Mouse (Mus musculus) hindbrain, postnatal 0 days (tissue): ENCODE results near the gene Aph1a. TPM values are rescaled to one million over a fixed set of nuclear protein-coding genes. Genes with fewer than 3 reads are reported as not detected.
"Not testable (repeated sequence)": the region's sequence is repeated elsewhere in the genome, so short reads cannot be mapped to it uniquely, and the experiment has no call there.

Source experiments
- ATAC-seq: fragments of 200-750 bp; cut with Nextera tagmentation; 2 replicates; pipeline ENCODE4 v1.8.0; 2017; ENCODE audit warnings: mild to moderate bottlenecking, moderate TSS enrichment, moderate library complexity
- DNase-seq: peaks from one replicate; pipeline ENCODE4 v3.0.0-alpha.2; 2015; ENCODE audit warnings: low spot score
- H3K27ac ChIP-seq: fragments of 300-500 bp; sonication (generic); 2 replicates; pipeline ENCODE4 v1.5.1; 2014; ENCODE audit warnings: mild to moderate bottlenecking
- H3K27me3 ChIP-seq: fragments of 300-500 bp; sonication (generic); 2 replicates; pipeline ENCODE4 v1.6.1; 2014; ENCODE audit warnings: low read length, mixed read lengths; ENCODE audit not compliant: insufficient read depth
- H3K36me3 ChIP-seq: fragments of 300-500 bp; sonication (generic); 2 replicates; pipeline ENCODE4 v1.6.1; 2014; ENCODE audit warnings: low read length, mixed read lengths; ENCODE audit not compliant: insufficient read depth
- H3K4me1 ChIP-seq: fragments of 300-500 bp; sonication (generic); 2 replicates; pipeline ENCODE4 v1.6.1; 2014; ENCODE audit warnings: antibody characterized with exemption, low read length, mixed read lengths; ENCODE audit not compliant: insufficient read depth
- H3K4me2 ChIP-seq: fragments of 300-500 bp; sonication (generic); 2 replicates; pipeline ENCODE4 v1.6.1; 2014; ENCODE audit warnings: low read depth, mild to moderate bottlenecking, low read length, moderate library complexity, mixed read lengths
- H3K4me3 ChIP-seq: fragments of 300-500 bp; sonication (generic); 2 replicates; pipeline ENCODE4 v1.5.1; 2014; ENCODE audit warnings: low read length
- H3K9ac ChIP-seq: fragments of 300-500 bp; sonication (generic); replicated peaks from 2 replicates; pipeline ENCODE4 v1.6.1; 2014; ENCODE audit warnings: mild to moderate bottlenecking, low read length, moderate library complexity, mixed read lengths
- H3K9me3 ChIP-seq: fragments of 300-500 bp; sonication (generic); 2 replicates; pipeline ENCODE4 v1.6.1; 2016; ENCODE audit warnings: low read length, mixed read lengths
- CTCF ChIP-seq: IDR thresholded peaks from 2 replicates; pipeline ENCODE4 v1.5.1; 2016; ENCODE audit warnings: antibody characterized with exemption, control low read depth, low read depth
- WGBS: fragments of 180-500 bp; shearing (Covaris S2); extraction: QIAGEN DNeasy Blood & Tissue Kit; methylation state at CpG from one replicate; pipeline ENCODE4 v1.1.7; 2014; 5-methylcytosine and 5-hydroxymethylcytosine counted together
- polyA plus RNA-seq: library from polyadenylated mRNA; unstranded; fragments of >200 nt; fragmentation: Nextera tagmentation; extraction: Ambion mirVana; gene quantifications from 2 replicates; pipeline ENCODE4 v1.2.1, GENCODE M21; 2015
- total RNA-seq: library from RNA; depleted of rRNA; stranded (reverse); fragments of >200 nt; gene quantifications from 2 replicates; pipeline ENCODE4 v1.2.3, GENCODE M21; 2014

The Aph1a gene
- total and polyA plus RNA-seq, 2 experiments from 2014 or later = 41.1 to 99.4 TPM

- no peaks in the 10 kb centered on the region for H3K9me3 ChIP-seq
- H3K4me1 ChIP-seq = peaks cover 8% of the 10 kb centered on the region; the same call in 1 of the 2 replicates
- peak overlapping the region; percentile 67 for H3K4me3 ChIP-seq
- 24% methylated on average over 7 of the region's 7 CpGs for WGBS
- no peaks in the 10 kb centered on the region for H3K27me3 ChIP-seq
- peak overlapping the region; percentile 70 for H3K4me2 ChIP-seq
- H3K9ac ChIP-seq = peak overlapping the region; percentile 64; the same call in 1 of the 2 replicates
- peak overlapping the region; percentile 69 for H3K27ac ChIP-seq
- H3K36me3 ChIP-seq = 0 out of 2 replicates have a peak, but pooled peaks cover 3% of the 10 kb centered on the region
- TF ChIP-seq CTCF = no peak
- no peak for ATAC-seq
- DNase-seq = no peak
These were observed 643 bp upstream of the Aph1a start for GRCm38 (mm10) chr3:95893126-95893525.

GRCm38 (mm10) chr3:95894317-95895160 lies 770 bp downstream of the Aph1a start:
- Histone ChIP-seq H3K4me1 (peaks cover 8% of the 10 kb centered on the region; the same call in 1 of the 2 replicates), H3K27me3 (no peaks in the 10 kb centered on the region), H3K4me3 (peak overlapping the region; percentile 67), H3K36me3 (0 out of 2 replicates have a peak, but pooled peaks cover 3% of the 10 kb centered on the region), H3K9ac (peak overlapping the region; percentile 64), H3K9me3 (no peaks in the 10 kb centered on the region), H3K4me2 (peak overlapping the region; percentile 70), H3K27ac (peak overlapping the region; percentile 80)
- ATAC-seq (peak; percentile 6; the same call in 1 of the 2 replicates), DNase-seq (peak; percentile 67)
- 10% methylated on average over 16 of the region's 16 CpGs for WGBS
- no peak for TF ChIP-seq CTCF

DNA sequence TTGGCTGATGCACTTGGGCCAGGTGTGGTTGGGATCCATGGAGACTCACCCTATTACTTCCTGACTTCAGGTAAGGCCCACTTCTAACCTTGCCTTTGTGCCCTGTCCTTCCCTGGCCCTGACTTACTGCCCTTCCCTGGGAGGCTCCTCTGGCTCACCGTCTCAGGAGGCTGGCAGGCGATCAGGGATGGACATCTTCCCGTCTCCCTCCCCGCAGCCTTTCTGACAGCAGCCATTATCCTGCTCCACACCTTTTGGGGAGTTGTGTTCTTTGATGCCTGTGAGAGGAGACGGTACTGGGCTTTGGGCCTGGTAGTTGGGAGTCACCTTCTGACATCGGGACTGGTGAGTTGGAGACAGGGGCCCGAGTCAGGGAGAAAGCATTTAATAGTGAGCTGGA lies 1.7 kb downstream of the Aph1a start:
- DNase-seq, H3K4me3 ChIP-seq, H3K9me3 ChIP-seq, H3K27ac ChIP-seq, ATAC-seq, H3K36me3 ChIP-seq, H3K27me3 ChIP-seq, H3K9ac ChIP-seq, H3K4me1 ChIP-seq: not testable (repeated sequence)
- WGBS = 82% methylated on average over 7 of the region's 7 CpGs
- peak overlapping the region; percentile 70; the same call in 1 of the 2 replicates for H3K4me2 ChIP-seq

GRCm38 (mm10) chr3:95899800-95900524 lies 6.2 kb downstream of the Aph1a start:
- H3K9me3 ChIP-seq = no peaks in the 10 kb centered on the region
- H3K27ac ChIP-seq = no peak overlapping the region
- no peak overlapping the region for H3K4me2 ChIP-seq
- no peak for ATAC-seq
- no peak overlapping the region for H3K4me3 ChIP-seq
- no peak overlapping the region for H3K9ac ChIP-seq
- 74% methylated on average over 13 of the region's 13 CpGs for WGBS
- peaks cover under 1% of the 10 kb centered on the region; the same call in 1 of the 2 replicates for H3K27me3 ChIP-seq
- 0 out of 2 replicates have a peak, but pooled peaks cover 3% of the 10 kb centered on the region for H3K36me3 ChIP-seq
- H3K4me1 ChIP-seq = peaks cover 5% of the 10 kb centered on the region; the same call in 1 of the 2 replicates
- no peak for DNase-seq
- TF ChIP-seq CTCF = no peak

DNA sequence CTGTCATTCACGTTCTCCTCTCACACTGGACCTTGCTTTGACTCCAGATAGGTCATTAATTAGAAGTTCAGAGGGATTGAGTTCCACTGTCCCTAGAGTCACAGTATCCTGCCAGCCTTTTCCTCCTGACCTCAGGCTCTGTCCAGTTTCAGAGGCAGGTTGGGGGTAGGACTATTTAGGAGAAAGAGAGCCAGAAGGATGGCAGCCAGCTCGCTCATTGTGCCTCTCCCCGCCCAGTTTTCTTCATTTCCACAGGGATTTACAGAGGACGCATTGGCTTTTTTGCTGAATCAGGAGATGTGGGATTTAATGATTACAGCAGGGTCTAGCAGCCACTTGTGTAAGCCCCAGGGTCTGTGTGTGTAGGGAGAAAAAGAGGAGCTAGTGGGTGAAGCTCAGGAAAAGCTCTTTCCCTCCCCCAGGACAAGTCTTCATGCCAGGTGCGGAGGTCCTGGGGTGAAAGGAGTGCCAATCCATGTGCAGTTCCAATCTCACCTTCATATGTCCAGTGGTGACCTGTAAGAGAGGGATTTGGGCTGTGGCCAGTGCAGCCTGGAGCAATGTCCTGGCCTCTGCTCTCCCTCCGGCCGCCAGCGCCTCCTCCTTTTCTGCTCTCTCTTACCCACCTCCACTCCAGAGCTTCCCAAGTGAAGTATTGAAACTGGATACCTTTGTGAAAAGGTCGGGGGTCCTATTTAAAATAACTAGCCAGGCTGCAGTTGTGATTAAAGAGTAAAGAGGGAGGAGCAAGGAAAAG lies 8.0 kb downstream of the Aph1a start:
- no peak overlapping the region for H3K9ac ChIP-seq
- H3K4me1 ChIP-seq = peaks cover 11% of the 10 kb centered on the region; the same call in 1 of the 2 replicates
- ATAC-seq = no peak
- H3K4me3 ChIP-seq = no peak overlapping the region
- H3K27me3 ChIP-seq = peaks cover 8% of the 10 kb centered on the region; the same call in 1 of the 2 replicates
- 65% methylated on average over 9 of the region's 9 CpGs for WGBS
- H3K36me3 ChIP-seq = 0 out of 2 replicates have a peak, but pooled peaks cover 3% of the 10 kb centered on the region
- no peaks in the 10 kb centered on the region for H3K9me3 ChIP-seq
- H3K4me2 ChIP-seq = no peak overlapping the region
- no peak for TF ChIP-seq CTCF
- DNase-seq = no peak
- H3K27ac ChIP-seq = no peak overlapping the region

- no peak overlapping the region for H3K27ac ChIP-seq
- no peaks in the 10 kb centered on the region for H3K9me3 ChIP-seq
- 0 out of 2 replicates have a peak, but pooled peaks cover 3% of the 10 kb centered on the region for H3K36me3 ChIP-seq
- no peak for TF ChIP-seq CTCF
- DNase-seq (no peak), ATAC-seq (no peak)
- H3K4me3 ChIP-seq = no peak overlapping the region
- H3K4me1 ChIP-seq = peaks cover 11% of the 10 kb centered on the region; the same call in 1 of the 2 replicates
- H3K4me2 ChIP-seq = no peak overlapping the region
- peaks cover 8% of the 10 kb centered on the region; the same call in 1 of the 2 replicates for H3K27me3 ChIP-seq
- no peak overlapping the region for H3K9ac ChIP-seq
These were observed 8.5 kb downstream of the Aph1a start for GRCm38 (mm10) chr3:95902373-95902625.
